Mouse (Mus musculus) ES-E14 (cell line): ENCODE results near the gene Speer4d.
"Not testable (repeated sequence)": the region's sequence is repeated elsewhere in the genome, so short reads cannot be mapped to it uniquely, and the experiment has no call there.

Experiments used
- CHD2 ChIP-seq: IDR thresholded peaks from 2 replicates; pipeline ENCODE4 v1.6.1; 2014; ENCODE audit warnings: mild to moderate bottlenecking, low read depth, low read length, inconsistent platforms
- HCFC1 ChIP-seq: IDR thresholded peaks from 2 replicates; pipeline ENCODE4 v1.6.1; 2012; ENCODE audit warnings: low read length, inconsistent platforms, borderline replicate concordance; ENCODE audit not compliant: insufficient read depth
- MAFK ChIP-seq: IDR thresholded peaks from 2 replicates; pipeline ENCODE4 v1.6.1; 2014; ENCODE audit warnings: mild to moderate bottlenecking, low read depth, low read length, inconsistent platforms; ENCODE audit not compliant: insufficient read depth
- ZC3H11A ChIP-seq: IDR thresholded peaks from 2 replicates; pipeline ENCODE4 v1.6.1; 2012; ENCODE audit warnings: low read depth, mild to moderate bottlenecking, inconsistent platforms, low read length, borderline replicate concordance
- ZNF384 ChIP-seq: IDR thresholded peaks from 2 replicates; pipeline ENCODE4 v1.6.1; 2012; ENCODE audit warnings: low read depth, low read length, inconsistent platforms

DNA sequence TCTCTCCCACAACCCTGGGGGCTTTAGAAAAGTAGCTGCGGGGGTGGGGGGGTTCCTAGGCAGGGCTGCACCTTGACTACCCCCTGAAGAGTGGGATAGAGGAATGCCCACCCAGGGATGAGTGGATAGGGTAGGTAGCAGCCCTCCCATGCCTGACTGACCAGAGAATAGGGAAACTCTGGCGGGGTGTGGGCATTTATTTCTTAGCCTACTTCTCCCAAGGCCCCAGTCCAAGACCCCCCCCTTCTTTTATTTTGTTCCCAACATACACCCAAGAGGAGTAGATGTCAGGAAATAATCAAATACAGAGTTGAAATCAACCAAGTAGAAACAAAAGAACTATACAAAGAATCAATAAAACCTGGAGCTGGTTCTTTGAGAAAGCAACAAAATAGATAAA is 18.8 kb downstream of the Speer4d start:
- TF ChIP-seq HCFC1, CHD2, MAFK, ZNF384, ZC3H11A: not testable (repeated sequence)
